Mouse (Mus musculus) testis, adult 2 months (tissue): ENCODE measurements around the gene Pbld2. TPM values are rescaled to one million over a fixed set of nuclear protein-coding genes. Genes with fewer than 3 reads are reported as not detected.

Experiments used
- H3K27ac ChIP-seq: fragments of 200-500 bp; 2 replicates; pipeline ENCODE4 v1.5.1; 2012; ENCODE audit warnings: low read depth, low read length; ENCODE audit not compliant: control insufficient read depth, insufficient read depth
- H3K27me3 ChIP-seq: fragments of 200-500 bp; 2 replicates; pipeline ENCODE4 v1.6.1; 2012; ENCODE audit warnings: mild to moderate bottlenecking, low read length, moderate library complexity; ENCODE audit not compliant: control insufficient read depth, insufficient read depth
- H3K36me3 ChIP-seq: fragments of 200-500 bp; 2 replicates; pipeline ENCODE4 v1.6.1; 2012; ENCODE audit warnings: mild to moderate bottlenecking, low read length; ENCODE audit not compliant: control insufficient read depth, insufficient read depth
- H3K4me1 ChIP-seq: fragments of 200-500 bp; 2 replicates; pipeline ENCODE4 v1.6.1; 2012; ENCODE audit warnings: low read length; ENCODE audit not compliant: control insufficient read depth, insufficient read depth
- H3K4me3 ChIP-seq: fragments of 200-500 bp; 2 replicates; pipeline ENCODE4 v1.5.1; 2012; ENCODE audit warnings: low read depth, mild to moderate bottlenecking, low read length, moderate library complexity, mixed read lengths; ENCODE audit not compliant: control insufficient read depth
- CTCF ChIP-seq: fragments of 200-500 bp; IDR thresholded peaks from 2 replicates; pipeline ENCODE4 v1.5.1; 2012; ENCODE audit warnings: low read depth, mild to moderate bottlenecking, inconsistent platforms, low read length, moderate library complexity; ENCODE audit not compliant: control insufficient read depth, insufficient read depth, insufficient replicate concordance
- POLR2A ChIP-seq: fragments of 200-500 bp; IDR thresholded peaks from 2 replicates; pipeline ENCODE4 v1.6.1; 2012; ENCODE audit warnings: low read depth, mild to moderate bottlenecking, inconsistent platforms, low read length, moderate library complexity; ENCODE audit not compliant: control insufficient read depth
- polyA plus RNA-seq: library from polyadenylated mRNA; depleted of rRNA; stranded (reverse); fragments of >200 nt; gene quantifications from 2 replicates; pipeline ENCODE4 v1.2.3, GENCODE M21; 2012

The Pbld2 gene
- polyA plus RNA-seq, 1 experiment = 4.0 TPM

- TF ChIP-seq CTCF (no peak), POLR2A (no peak)
- H3K4me1 ChIP-seq = peaks cover 2% of the 10 kb centered on the region; the same call in 1 of the 2 replicates
- H3K27ac ChIP-seq = no peak overlapping the region
- H3K36me3 ChIP-seq = no peaks in the 10 kb centered on the region
- no peaks in the 10 kb centered on the region for H3K27me3 ChIP-seq
- H3K4me3 ChIP-seq = no peak overlapping the region
These were observed 30.1 kb upstream of the Pbld2 start for GRCm38 (mm10) chr10:62993991-62994390.

GRCm38 (mm10) chr10:63000584-63000983, 23.5 kb upstream of the Pbld2 start:
- Histone ChIP-seq H3K27ac (no peak overlapping the region), H3K4me3 (no peak overlapping the region), H3K4me1 (no peaks in the 10 kb centered on the region), H3K27me3 (no peaks in the 10 kb centered on the region), H3K36me3 (no peaks in the 10 kb centered on the region)
- TF ChIP-seq POLR2A = no peak
- TF ChIP-seq CTCF = no peak

GRCm38 (mm10) chr10:63003252-63003651, 20.9 kb upstream of the Pbld2 start:
- Histone ChIP-seq H3K27ac (no peak overlapping the region), H3K27me3 (no peaks in the 10 kb centered on the region), H3K36me3 (no peaks in the 10 kb centered on the region), H3K4me1 (no peaks in the 10 kb centered on the region), H3K4me3 (no peak overlapping the region)
- TF ChIP-seq CTCF = no peak
- TF ChIP-seq POLR2A = no peak

GRCm38 (mm10) chr10:63004556-63004955, 19.6 kb upstream of the Pbld2 start:
- no peak overlapping the region for H3K4me3 ChIP-seq
- no peak for TF ChIP-seq CTCF
- TF ChIP-seq POLR2A = no peak
- H3K27ac ChIP-seq = no peak overlapping the region
- no peaks in the 10 kb centered on the region for H3K27me3 ChIP-seq
- no peaks in the 10 kb centered on the region for H3K4me1 ChIP-seq
- H3K36me3 ChIP-seq = no peaks in the 10 kb centered on the region

- Histone ChIP-seq H3K4me1 (no peaks in the 10 kb centered on the region), H3K27me3 (no peaks in the 10 kb centered on the region), H3K4me3 (no peak overlapping the region), H3K27ac (no peak overlapping the region), H3K36me3 (no peaks in the 10 kb centered on the region)
- TF ChIP-seq POLR2A (no peak), CTCF (no peak)
These were observed 15.9 kb upstream of the Pbld2 start for GRCm38 (mm10) chr10:63008193-63008592.

- H3K27ac ChIP-seq = no peak overlapping the region
- H3K4me3 ChIP-seq = no peak overlapping the region
- H3K36me3 ChIP-seq = peaks cover 1% of the 10 kb centered on the region; the same call in 1 of the 2 replicates
- no peaks in the 10 kb centered on the region for H3K27me3 ChIP-seq
- no peaks in the 10 kb centered on the region for H3K4me1 ChIP-seq
- TF ChIP-seq POLR2A (no peak), CTCF (no peak)
These were observed 13.8 kb upstream of the Pbld2 start for GRCm38 (mm10) chr10:63010268-63010667.

- H3K4me1 ChIP-seq = no peaks in the 10 kb centered on the region
- no peaks in the 10 kb centered on the region for H3K27me3 ChIP-seq
- H3K36me3 ChIP-seq = peaks cover 1% of the 10 kb centered on the region; the same call in 1 of the 2 replicates
- H3K4me3 ChIP-seq = no peak overlapping the region
- no peak for TF ChIP-seq POLR2A
- TF ChIP-seq CTCF = no peak
- no peak overlapping the region for H3K27ac ChIP-seq
These were observed 12.6 kb upstream of the Pbld2 start for GRCm38 (mm10) chr10:63011556-63011955.

- Histone ChIP-seq H3K36me3 (peaks cover 1% of the 10 kb centered on the region; the same call in 1 of the 2 replicates), H3K27me3 (no peaks in the 10 kb centered on the region), H3K4me3 (no peak overlapping the region), H3K27ac (no peak overlapping the region), H3K4me1 (no peaks in the 10 kb centered on the region)
- TF ChIP-seq POLR2A (no peak), CTCF (no peak)
These were observed 10.6 kb upstream of the Pbld2 start for GRCm38 (mm10) chr10:63013476-63013875.
